Mouse (Mus musculus) kidney, adult 2 months (tissue): ENCODE results near the gene Syne1.

Experiments used
- CTCF ChIP-seq: fragments of 200-500 bp; conservative IDR thresholded peaks from 2 replicates; pipeline ENCODE4 v1.5.1; 2011; ENCODE audit warnings: low read depth, mild to moderate bottlenecking, control low read depth, low read length, moderate library complexity, mixed read lengths; ENCODE audit not compliant: insufficient read depth, insufficient read length
- POLR2A ChIP-seq: fragments of 200-500 bp; IDR thresholded peaks from one replicate; pipeline ENCODE4 v1.6.1; 2011; ENCODE audit warnings: low read depth, low read length, control low read depth

DNA sequence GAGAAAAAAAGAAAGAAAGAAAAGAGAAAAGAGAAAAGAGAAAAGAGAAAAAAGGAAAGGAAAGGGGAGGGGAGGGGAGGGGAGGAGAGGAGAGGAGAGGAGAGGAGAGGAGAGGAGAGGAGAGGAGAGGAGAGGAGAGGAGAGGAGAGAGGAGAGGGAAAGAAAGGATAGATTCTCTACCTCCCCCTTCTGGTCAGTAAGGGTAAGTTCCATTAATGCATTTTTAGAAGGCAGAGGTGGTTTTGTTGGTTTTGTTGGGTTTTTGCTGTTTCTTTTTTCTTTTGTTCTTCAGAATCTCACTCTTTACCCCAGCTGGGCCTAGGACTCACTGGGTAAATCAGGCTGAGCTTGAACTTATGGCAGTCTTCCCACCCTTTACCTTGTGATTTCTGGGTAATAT, 214.9 kb downstream of the Syne1 start:
- TF ChIP-seq CTCF (no peak), POLR2A (no peak)
